Mouse (Mus musculus): Measurements from ENCODE around the gene Trafd1. TPM values are rescaled to one million over a fixed set of nuclear protein-coding genes. Genes with fewer than 3 reads are reported as not detected.

Gene Trafd1
- 71.6 to 89.6 TPM (median 78.6 TPM) in 4 replicates for total RNA-seq (2023)

GRCm38 (mm10) chr5:121385461-121386119, at the start of gene Trafd1:
Gene Trafd1, minus strand, starts transcription at chr5:121385632.

GRCm38 (mm10) chr5:121397187-121398145, 12.0 kb upstream of the Trafd1 start, which contains the start of gene Naa25:
Gene Naa25, plus strand, starts transcription at chr5:121397936.

Other genes with a start within 250 kb of the Trafd1 start
- 35.8 to 41.2 TPM (median 38.0 TPM) in 4 replicates for gene Ptpn11, start 194.2 kb downstream of the Trafd1 start, total RNA-seq (2023)
- gene Rpl6, start 181.2 kb downstream of the Trafd1 start, total RNA-seq (2023) = 1,725 to 1,892 TPM (median 1,807 TPM) in 4 replicates
- gene Hectd4, start 165.4 kb downstream of the Trafd1 start, total RNA-seq (2023) = 45.3 to 58.7 TPM (median 51.9 TPM) in 4 replicates
- 44.1 to 51.0 TPM (median 45.5 TPM) in 4 replicates for gene Naa25, start 12.3 kb upstream of the Trafd1 start, total RNA-seq (2023)
- 0.63 to 1.8 TPM (median 1.3 TPM) in 4 replicates for gene Tmem116, start 66.3 kb upstream of the Trafd1 start, total RNA-seq (2023)
- 164 to 172 TPM (median 168 TPM) in 4 replicates for gene Erp29, start 66.9 kb upstream of the Trafd1 start, total RNA-seq (2023)
- 0.16 to 0.17 TPM in 2 of 4 replicates, not detected in the others for gene Adam1b, start 117.8 kb upstream of the Trafd1 start, total RNA-seq (2023)
- 5.0 to 6.7 TPM (median 5.3 TPM) in 4 replicates for gene Adam1a, start 159.8 kb upstream of the Trafd1 start, total RNA-seq (2023)
- gene Gm42878, start 159.8 kb upstream of the Trafd1 start, total RNA-seq (2023) = not detected in 4 replicates
- gene Mapkapk5, start 160.3 kb upstream of the Trafd1 start, total RNA-seq (2023) = 87.8 to 102 TPM (median 94.5 TPM) in 4 replicates
- 323 to 356 TPM (median 343 TPM) in 4 replicates for gene Aldh2, start 208.2 kb upstream of the Trafd1 start, total RNA-seq (2023)
- 9.5 to 12.7 TPM (median 10.2 TPM) in 4 replicates for gene Acad12, start 233.3 kb upstream of the Trafd1 start, total RNA-seq (2023)

Measured in B cell, adult 62 days (primary cell).